Mouse (Mus musculus): Measurements from ENCODE around the gene Cep135.

DNA sequence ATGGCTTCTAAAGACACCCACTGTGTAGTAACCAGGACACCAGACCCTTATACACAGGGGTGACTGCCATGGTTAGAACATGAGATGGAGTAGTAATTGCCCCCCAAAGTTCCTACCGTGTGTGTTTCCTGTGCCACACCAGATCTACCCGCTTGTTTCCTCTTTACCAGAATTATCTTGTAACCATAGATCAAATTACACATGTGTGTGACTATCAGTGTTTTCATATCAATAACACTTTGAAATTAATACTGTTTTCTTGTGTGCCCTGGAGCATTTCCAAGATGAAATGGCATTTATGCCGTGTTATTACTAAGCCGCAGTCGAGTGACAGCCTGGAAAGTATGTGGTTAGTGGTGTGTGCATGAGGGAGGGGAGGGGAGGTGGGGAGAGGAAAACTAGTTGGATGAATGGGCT lies 101.7 kb downstream of the Cep135 start:
- TF ChIP-seq CTCF (IDR thresholded peaks at IDR 0.05; ENCODE audit: low read depth, low read length) (no peak), POLR2A (IDR thresholded peaks at IDR 0.05; ENCODE audit: borderline replicate concordance, low read depth, low read length) (no peak)

Measured in bone marrow macrophage, adult 2 months (primary cell).